Mouse (Mus musculus) embryonic facial prominence, embryonic 11.5 days (tissue): ENCODE results near the gene Rgl1. TPM values are rescaled to one million over a fixed set of nuclear protein-coding genes. Genes with fewer than 3 reads are reported as not detected.

Experiments used
- ATAC-seq: fragments of 200-750 bp; cut with Nextera tagmentation; replicated peaks from 2 replicates; pipeline ENCODE4 v1.8.0; 2017; ENCODE audit warnings: low read depth; ENCODE audit not compliant: insufficient number of reproducible peaks, low FRiP score, low TSS enrichment
- DNase-seq: peaks from one replicate; pipeline ENCODE4 v3.0.0-alpha.2; 2015; ENCODE audit warnings: low spot score
- H3K27ac ChIP-seq: fragments of 300-500 bp; sonication (generic); replicated peaks from 2 replicates; pipeline ENCODE4 v1.5.1; 2014; ENCODE audit warnings: mild to moderate bottlenecking, low read depth, low read length, control low read depth
- H3K27me3 ChIP-seq: fragments of 300-500 bp; sonication (generic); 2 replicates; pipeline ENCODE4 v1.6.1; 2014; ENCODE audit warnings: mild to moderate bottlenecking, low read length, moderate library complexity, mixed read lengths; ENCODE audit not compliant: control insufficient read depth, insufficient read depth
- H3K36me3 ChIP-seq: fragments of 300-500 bp; sonication (generic); replicated peaks from 2 replicates; pipeline ENCODE4 v1.6.1; 2014; ENCODE audit warnings: low read depth, mild to moderate bottlenecking, low read length, moderate library complexity, mixed read lengths; ENCODE audit not compliant: control insufficient read depth, insufficient read depth
- H3K4me1 ChIP-seq: fragments of 300-500 bp; sonication (generic); 2 replicates; pipeline ENCODE4 v1.6.1; 2014; ENCODE audit warnings: low read length, mixed read lengths; ENCODE audit not compliant: control insufficient read depth, insufficient read depth
- H3K4me2 ChIP-seq: fragments of 300-500 bp; sonication (generic); 2 replicates; pipeline ENCODE4 v1.6.1; 2014; ENCODE audit warnings: low read depth, mild to moderate bottlenecking, control low read depth, low read length, moderate library complexity
- H3K4me3 ChIP-seq: fragments of 300-500 bp; sonication (generic); 2 replicates; pipeline ENCODE4 v1.5.1; 2014; ENCODE audit warnings: low read depth, low read length, control low read depth
- H3K9ac ChIP-seq: fragments of 300-500 bp; sonication (generic); replicated peaks from 2 replicates; pipeline ENCODE4 v1.6.1; 2014; ENCODE audit warnings: mild to moderate bottlenecking, control low read depth, low read length
- H3K9me3 ChIP-seq: fragments of 300-500 bp; sonication (generic); replicated peaks from 2 replicates; pipeline ENCODE4 v1.6.1; 2016; ENCODE audit warnings: mild to moderate bottlenecking, low read length, inconsistent platforms, mixed read lengths; ENCODE audit not compliant: control insufficient read depth
- WGBS: fragments of 180-500 bp; shearing (Covaris S2); extraction: QIAGEN DNeasy Blood & Tissue Kit; methylation state at CpG from one replicate; pipeline ENCODE4 v1.1.7; 2014; 5-methylcytosine and 5-hydroxymethylcytosine counted together
- polyA plus RNA-seq: library from polyadenylated mRNA; unstranded; fragments of >200 nt; fragmentation: Nextera tagmentation; extraction: Ambion mirVana; gene quantifications from 2 replicates; pipeline ENCODE4 v1.2.1, GENCODE M21; 2014

The Rgl1 gene
- polyA plus RNA-seq, 1 experiment from 2014 or later, result 26.0 TPM

DNA sequence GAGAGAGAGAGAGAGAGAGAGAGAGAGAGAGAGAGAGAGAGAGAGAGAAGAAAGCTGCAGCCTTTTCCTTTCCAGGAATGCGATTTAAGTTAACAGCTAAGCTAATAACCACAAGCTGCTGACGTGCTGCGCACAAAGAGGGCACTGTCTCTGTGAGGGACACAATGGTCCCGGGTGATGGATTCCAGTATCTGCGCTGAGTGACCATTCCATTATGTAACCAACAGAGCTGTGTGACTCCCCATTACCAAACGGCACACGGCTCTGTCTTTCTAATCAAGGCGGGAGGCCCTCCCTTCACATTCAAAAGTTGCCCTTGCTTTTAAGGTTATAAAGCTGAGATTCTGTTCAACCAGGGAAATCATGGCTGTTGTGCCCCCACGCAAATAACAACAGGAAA lies 162.5 kb downstream of the Rgl1 start:
- DNase-seq (no peak), ATAC-seq (no peak)
- Histone ChIP-seq H3K4me3 (no peak overlapping the region), H3K4me1 (no peaks in the 10 kb centered on the region), H3K4me2 (no peak overlapping the region), H3K36me3 (no peaks in the 10 kb centered on the region), H3K27ac (no peak overlapping the region), H3K27me3 (no peaks in the 10 kb centered on the region), H3K9ac (no peak overlapping the region), H3K9me3 (no peaks in the 10 kb centered on the region)
- WGBS, result 51% methylated on average over 9 of the region's 9 CpGs

DNA sequence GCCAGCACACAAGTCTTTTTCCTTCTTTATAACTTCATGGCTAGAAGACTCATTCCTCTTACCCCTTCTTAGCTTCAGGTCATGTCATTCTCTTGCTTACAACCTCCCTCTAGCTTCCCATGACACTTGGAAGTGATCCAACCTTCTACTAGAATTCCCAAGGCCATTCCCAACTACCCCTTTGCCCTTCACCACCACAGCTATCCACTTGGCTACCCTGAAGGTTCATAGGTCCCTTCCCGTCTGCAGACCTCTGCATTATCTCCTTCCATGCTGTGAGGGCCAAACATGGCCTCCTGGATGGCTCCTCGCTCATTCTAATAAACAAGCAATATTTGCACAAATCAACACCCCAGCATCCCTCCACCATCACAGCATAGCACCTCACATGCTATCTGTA lies 165.7 kb downstream of the Rgl1 start:
- WGBS, result 90% methylated on average over 2 of the region's 2 CpGs
- Histone ChIP-seq H3K4me3 (no peak overlapping the region), H3K9ac (no peak overlapping the region), H3K27ac (no peak overlapping the region), H3K4me1 (no peaks in the 10 kb centered on the region), H3K27me3 (no peaks in the 10 kb centered on the region), H3K36me3 (no peaks in the 10 kb centered on the region), H3K9me3 (no peaks in the 10 kb centered on the region), H3K4me2 (no peak overlapping the region)
- DNase-seq (no peak), ATAC-seq (no peak)

DNA sequence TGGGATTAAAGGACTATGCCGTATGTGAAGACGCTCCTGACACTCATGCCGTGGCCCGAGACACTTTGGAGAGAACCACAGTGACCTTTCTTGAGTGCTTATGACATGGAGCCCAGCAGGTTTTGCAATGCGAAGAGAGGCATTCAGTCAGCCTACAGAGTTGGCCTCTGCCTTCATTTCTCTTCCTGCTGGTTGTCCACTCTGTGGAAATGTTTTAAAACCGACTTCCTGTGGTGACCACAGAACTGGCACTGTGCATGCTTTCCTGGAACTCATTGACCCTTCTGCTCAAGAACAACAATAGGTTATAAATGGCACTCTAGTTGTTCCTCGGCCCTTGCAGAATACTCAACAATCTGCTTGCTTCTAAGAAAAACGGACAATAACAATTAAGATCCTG lies 166.8 kb downstream of the Rgl1 start:
- Histone ChIP-seq H3K36me3 (no peaks in the 10 kb centered on the region), H3K9ac (no peak overlapping the region), H3K4me2 (no peak overlapping the region), H3K4me3 (no peak overlapping the region), H3K27ac (no peak overlapping the region), H3K27me3 (no peaks in the 10 kb centered on the region), H3K4me1 (no peaks in the 10 kb centered on the region), H3K9me3 (no peaks in the 10 kb centered on the region)
- 77% methylated on average over 8 of the region's 8 CpGs for WGBS
- DNase-seq (no peak), ATAC-seq (no peak)

DNA sequence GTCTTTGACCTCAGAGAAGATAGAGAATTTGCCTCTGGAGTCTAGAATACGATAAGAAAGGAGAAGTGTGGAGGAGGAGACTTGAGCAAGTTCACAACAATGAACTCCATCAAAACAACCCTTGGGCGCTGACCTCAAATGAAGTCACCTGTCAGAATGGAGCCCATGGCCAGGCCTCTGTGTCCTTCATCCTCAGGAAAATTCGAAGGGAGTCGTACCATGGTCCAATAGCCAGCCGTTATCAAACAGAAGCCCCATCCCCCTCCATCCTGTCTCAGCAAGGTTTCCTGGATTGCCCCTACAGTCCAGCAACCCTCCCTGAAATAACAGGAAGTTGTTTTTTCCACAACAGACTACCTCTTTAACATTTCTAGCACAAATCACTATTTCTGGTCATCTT lies 171.5 kb downstream of the Rgl1 start:
- Histone ChIP-seq H3K27me3 (no peaks in the 10 kb centered on the region), H3K4me2 (no peak overlapping the region), H3K4me1 (no peaks in the 10 kb centered on the region), H3K9ac (no peak overlapping the region), H3K36me3 (no peaks in the 10 kb centered on the region), H3K9me3 (no peaks in the 10 kb centered on the region), H3K27ac (0 out of 2 replicates have a peak overlapping the region, but pooled peaks have one; percentile 1), H3K4me3 (no peak overlapping the region)
- ATAC-seq (no peak), DNase-seq (no peak)
- 62% methylated on average over 5 of the region's 5 CpGs for WGBS

DNA sequence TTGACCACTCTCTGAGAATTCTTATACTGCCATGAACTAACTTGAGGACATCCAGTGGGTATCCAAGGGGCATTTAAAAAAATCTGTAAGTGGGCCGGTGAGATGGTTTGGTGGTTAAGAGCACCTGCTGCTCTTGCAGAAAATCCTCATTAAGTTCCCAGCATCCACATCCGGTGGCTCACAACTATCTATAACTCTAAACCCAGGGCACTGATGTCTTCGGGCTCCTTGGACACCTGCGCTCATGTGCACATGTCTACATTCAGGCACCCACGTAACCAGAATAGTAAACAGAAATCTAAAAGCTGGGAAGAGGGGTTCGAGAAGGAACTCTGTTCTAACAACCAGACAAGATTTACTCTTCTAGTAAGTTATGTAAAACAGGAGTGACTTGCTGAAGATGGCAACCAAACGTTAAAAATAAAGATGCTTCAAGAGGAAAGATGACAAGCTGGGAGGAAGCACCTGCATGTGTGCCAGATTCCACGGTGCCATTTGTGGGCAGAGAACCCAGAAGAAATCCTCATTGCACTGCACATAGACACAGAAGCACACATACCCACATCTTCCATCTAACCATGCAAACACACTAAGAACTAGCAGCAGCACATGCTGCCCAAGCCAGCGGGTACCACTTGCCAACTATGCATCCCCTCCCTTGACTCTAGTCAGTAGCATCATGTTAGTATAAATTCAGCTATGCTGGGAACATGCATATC lies 172.2 kb downstream of the Rgl1 start:
- no peak overlapping the region for H3K4me2 ChIP-seq
- no peaks in the 10 kb centered on the region; the same call in 1 of the 2 replicates for H3K4me1 ChIP-seq
- no peak overlapping the region for H3K9ac ChIP-seq
- no peaks in the 10 kb centered on the region for H3K36me3 ChIP-seq
- DNase-seq, result no peak
- ATAC-seq, result no peak
- no peaks in the 10 kb centered on the region for H3K27me3 ChIP-seq
- H3K27ac ChIP-seq, result 0 out of 2 replicates have a peak overlapping the region, but pooled peaks have one; percentile 1
- no peaks in the 10 kb centered on the region for H3K9me3 ChIP-seq
- 92% methylated on average over 9 of the region's 9 CpGs for whole genome bisulfite sequencing
- H3K4me3 ChIP-seq, result no peak overlapping the region

DNA sequence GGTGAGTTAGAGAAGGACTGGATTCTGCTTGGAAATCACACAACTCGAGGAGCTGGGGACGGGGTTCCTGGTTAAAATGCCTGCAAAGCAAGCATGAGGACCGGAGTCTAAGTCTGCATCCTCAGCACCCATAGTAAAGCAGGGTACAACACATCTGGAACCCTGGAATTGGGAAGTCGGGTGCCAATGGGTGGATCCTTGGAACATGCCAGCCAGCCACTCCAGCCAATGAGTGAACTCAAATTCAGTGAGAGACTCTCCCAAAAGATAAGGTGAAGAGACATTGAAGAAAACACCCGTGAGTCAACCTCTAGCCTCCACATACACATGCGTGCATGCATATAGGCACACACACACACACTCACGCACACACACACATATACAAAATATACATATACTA lies 172.8 kb downstream of the Rgl1 start:
- 91% methylated on average over 7 of the region's 7 CpGs for WGBS
- no peaks in the 10 kb centered on the region for H3K27me3 ChIP-seq
- H3K4me2 ChIP-seq, result no peak overlapping the region
- no peaks in the 10 kb centered on the region; the same call in 1 of the 2 replicates for H3K4me1 ChIP-seq
- no peaks in the 10 kb centered on the region for H3K9me3 ChIP-seq
- H3K4me3 ChIP-seq, result no peak overlapping the region
- H3K27ac ChIP-seq, result no peak overlapping the region
- H3K36me3 ChIP-seq, result no peaks in the 10 kb centered on the region
- H3K9ac ChIP-seq, result no peak overlapping the region
- DNase-seq (no peak), ATAC-seq (no peak)

DNA sequence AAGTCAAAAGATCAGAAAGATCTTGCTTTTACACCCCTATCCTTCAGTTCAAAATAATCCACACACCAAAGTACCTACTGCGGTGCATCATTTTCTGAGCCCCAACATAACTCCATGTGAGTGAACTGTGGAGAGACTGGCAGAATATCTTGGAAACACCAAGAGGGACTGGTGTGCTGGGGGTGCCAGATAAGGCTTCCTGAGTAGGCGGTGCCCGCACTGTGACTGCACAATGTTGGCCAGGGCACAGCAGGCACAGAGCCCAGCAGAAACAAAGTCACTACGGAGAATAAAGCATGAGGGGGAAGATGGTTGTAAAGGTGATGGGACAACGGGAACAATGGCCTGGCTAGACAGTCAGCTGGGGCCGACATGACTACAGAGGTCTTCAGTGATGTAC lies 173.5 kb downstream of the Rgl1 start:
- DNase-seq (no peak), ATAC-seq (no peak)
- H3K36me3 ChIP-seq, result no peaks in the 10 kb centered on the region
- H3K4me1 ChIP-seq, result no peaks in the 10 kb centered on the region; the same call in 1 of the 2 replicates
- no peak overlapping the region for H3K4me3 ChIP-seq
- no peak overlapping the region for H3K9ac ChIP-seq
- H3K27ac ChIP-seq, result no peak overlapping the region
- H3K27me3 ChIP-seq, result no peaks in the 10 kb centered on the region
- H3K9me3 ChIP-seq, result no peaks in the 10 kb centered on the region
- H3K4me2 ChIP-seq, result no peak overlapping the region
- WGBS, result 88% methylated on average over 6 of the region's 6 CpGs

DNA sequence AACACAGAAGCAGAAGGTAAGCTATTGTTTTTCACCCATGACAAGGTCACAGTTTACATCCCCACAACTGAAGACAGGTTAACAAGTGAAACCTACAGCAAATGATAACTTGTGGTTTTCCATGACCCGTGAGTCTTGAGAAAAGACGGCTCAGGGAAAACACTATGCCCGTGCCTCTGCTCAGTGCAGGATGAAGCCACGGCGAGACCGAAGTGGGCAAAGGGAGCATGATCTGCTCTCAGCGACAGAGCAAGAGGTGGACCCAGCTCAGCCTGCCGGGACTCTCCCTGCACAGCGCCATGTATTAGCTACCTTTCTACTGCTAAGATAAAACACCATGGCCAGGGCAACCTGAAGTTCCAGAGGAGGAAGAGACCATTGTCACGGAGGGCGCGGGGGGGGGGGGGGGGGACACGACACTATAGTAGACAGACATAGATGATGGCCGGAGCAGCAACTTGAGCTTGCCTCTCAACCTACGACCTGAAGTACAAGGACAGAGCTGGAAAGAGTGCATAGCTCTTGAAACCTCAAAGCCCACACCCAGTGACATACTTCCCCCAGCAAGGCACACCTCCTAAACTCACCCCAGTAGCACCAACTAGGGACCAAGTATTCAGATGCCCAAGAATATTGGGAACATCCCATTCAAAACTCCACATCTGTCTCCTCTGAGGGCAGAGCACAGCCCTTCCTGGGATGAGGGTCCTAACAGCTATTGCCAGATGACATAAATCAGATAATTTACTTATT lies 174.2 kb downstream of the Rgl1 start:
- Histone ChIP-seq H3K9me3 (no peaks in the 10 kb centered on the region), H3K27ac (no peak overlapping the region), H3K36me3 (no peaks in the 10 kb centered on the region), H3K27me3 (no peaks in the 10 kb centered on the region), H3K4me3 (no peak overlapping the region), H3K4me1 (no peaks in the 10 kb centered on the region; the same call in 1 of the 2 replicates), H3K4me2 (no peak overlapping the region), H3K9ac (no peak overlapping the region)
- no peak for DNase-seq
- 88% methylated on average over 15 of the region's 15 CpGs for WGBS
- ATAC-seq, result 0 out of 2 replicates have a peak, but pooled peaks have one; percentile 35
